Mouse (Mus musculus) CH12F3 (cell line): ENCODE measurements around the gene Aco1.
"Not testable (repeated sequence)": the region's sequence is repeated elsewhere in the genome, so short reads cannot be mapped to it uniquely, and the experiment has no call there.

Experiments
- in situ Hi-C: fragments of 300-500 bp; cut with MboI; formaldehyde crosslinking; loops from 2 replicates; pipeline ENCODE4 v1.14.3; 2020; ENCODE audit warnings: low sequenced_read_pairs

The Aco1 gene

GRCm38 (mm10) chr4:40142743-40143532 lies at the start of gene Aco1:
Gene Aco1 (plus strand): TSS chr4:40143081.
- in situ Hi-C loops, result loop anchor here (10.0 to 25.0 kb wide), 2 partner anchors 132 to 544 kb away; partner anchors contain the start of gene Ndufb6

DNA sequence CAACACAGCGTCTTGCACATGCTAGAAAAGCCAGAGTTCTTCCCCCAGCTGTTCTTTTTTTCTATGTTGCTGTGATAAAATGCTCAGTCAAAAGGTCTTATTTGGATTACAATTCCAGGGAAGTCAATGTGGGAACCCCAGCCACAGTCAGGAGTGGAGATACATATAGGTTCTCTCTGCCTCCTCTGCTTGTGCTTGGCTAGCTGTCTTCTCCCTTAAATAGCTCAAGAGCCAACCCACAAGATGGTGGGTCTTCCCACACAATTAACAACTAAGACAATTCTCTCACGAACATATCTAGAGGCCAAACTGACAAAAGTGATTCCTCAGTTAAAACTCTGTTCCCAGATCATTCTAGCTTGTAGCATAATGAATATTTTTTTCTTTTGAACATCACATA lies 47.9 kb upstream of the Aco1 start:
- in situ Hi-C loops, result no loop called here

- in situ Hi-C loops, result no loop called here
These were observed 39.9 kb upstream of the Aco1 start for GRCm38 (mm10) chr4:40102996-40103395.

- in situ Hi-C loops, result no loop called here
These were observed 36.8 kb upstream of the Aco1 start for GRCm38 (mm10) chr4:40106004-40106536.

- in situ Hi-C loops, result no loop called here
These were observed 34.9 kb upstream of the Aco1 start for GRCm38 (mm10) chr4:40108030-40108429.

- in situ Hi-C loops, result no loop called here
These were observed 29.7 kb upstream of the Aco1 start for GRCm38 (mm10) chr4:40113173-40113572.

GRCm38 (mm10) chr4:40121221-40121620 lies 21.7 kb upstream of the Aco1 start:
- in situ Hi-C loops, result no loop called here

GRCm38 (mm10) chr4:40122291-40122690 lies 20.6 kb upstream of the Aco1 start:
- in situ Hi-C loops, result not testable (repeated sequence)

DNA sequence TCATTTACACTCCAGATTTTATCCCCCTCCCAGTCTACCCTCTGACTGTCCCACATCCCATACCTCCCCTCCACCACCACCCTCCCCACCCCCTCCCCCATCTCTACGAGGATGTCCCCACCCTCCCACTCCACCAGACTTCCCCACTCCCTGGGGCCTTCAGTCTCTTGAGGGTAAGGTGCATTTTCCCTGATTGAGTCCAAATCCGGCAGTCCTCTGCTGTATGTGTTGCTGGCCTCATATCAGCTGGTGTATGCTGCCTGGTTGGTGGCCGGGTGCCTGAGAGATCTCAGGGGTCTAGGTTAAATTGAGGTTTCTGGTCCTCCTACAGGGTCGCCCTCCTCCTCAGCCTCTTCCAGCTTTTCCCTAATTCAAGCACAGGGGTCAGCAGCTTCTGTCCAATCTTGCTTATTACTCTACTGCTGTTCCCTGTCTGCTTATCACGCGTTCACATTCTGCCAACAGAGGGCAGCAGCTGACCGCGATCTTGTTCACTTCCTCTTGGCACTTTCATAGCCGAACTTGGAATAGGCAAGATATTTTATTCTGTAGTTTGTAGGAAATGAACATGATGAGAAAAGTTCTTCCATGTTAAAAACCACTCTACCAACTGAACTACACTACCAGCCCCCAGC lies 8.3 kb upstream of the Aco1 start:
- in situ Hi-C loops, result loop anchor here (25.0 kb wide), 1 partner anchor 553 kb away; no protein-coding TSS in a partner anchor

DNA sequence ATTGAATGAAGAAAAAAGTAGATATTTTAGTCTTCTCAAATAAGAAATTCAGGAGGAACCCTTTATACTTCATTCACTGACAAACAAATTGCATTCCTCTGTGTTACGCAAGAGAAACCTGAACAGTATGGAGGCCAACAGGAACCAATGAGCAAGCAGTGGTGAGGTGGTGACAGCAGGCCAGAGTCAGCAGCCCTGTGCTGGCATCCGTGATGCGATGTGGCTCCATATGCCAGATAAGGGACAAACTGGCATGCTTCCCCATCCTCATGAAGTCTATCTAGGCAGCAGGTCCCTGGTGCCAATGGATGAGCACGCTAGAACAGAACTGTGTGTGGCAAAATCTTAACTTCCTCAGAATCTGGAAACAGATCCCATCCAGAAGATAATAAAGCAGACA lies 6.4 kb upstream of the Aco1 start:
- in situ Hi-C loops, result loop anchor here (25.0 kb wide), 1 partner anchor 551 kb away; no protein-coding TSS in a partner anchor

DNA sequence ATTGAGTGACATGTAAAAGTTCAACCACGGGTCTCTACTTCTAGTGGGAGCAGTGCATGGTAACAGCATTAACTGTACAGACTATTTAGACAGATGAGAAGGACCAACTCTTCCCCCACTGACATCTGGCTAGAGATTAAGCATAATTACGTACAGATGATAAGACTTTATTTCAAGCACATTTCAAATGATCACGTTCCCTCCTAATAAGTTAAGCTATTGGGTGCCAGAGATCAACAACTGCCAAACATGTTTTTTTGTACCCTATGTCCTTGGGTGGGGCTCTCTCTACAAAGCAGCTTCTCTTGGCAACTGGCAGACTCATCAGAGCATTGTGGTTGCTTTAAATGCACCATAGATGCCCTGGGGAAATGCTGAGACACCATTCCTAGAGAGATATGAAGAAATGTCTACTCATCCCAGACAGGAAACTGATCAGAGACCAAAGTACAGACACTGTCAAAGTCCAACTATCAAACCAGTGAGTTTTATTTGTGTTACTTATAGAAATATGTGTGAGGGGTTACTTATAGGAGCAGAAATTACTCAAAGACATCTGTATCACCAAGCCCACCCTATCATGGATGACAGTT lies 3.1 kb upstream of the Aco1 start:
- in situ Hi-C loops, result loop anchor here (10.0 to 25.0 kb wide), 2 partner anchors 135 to 548 kb away; partner anchors contain the start of gene Ndufb6

- in situ Hi-C loops, result loop anchor here (10.0 to 25.0 kb wide), 2 partner anchors 131 to 544 kb away; partner anchors contain the start of gene Ndufb6
These were observed 621 bp downstream of the Aco1 start for GRCm38 (mm10) chr4:40143533-40143871.

DNA sequence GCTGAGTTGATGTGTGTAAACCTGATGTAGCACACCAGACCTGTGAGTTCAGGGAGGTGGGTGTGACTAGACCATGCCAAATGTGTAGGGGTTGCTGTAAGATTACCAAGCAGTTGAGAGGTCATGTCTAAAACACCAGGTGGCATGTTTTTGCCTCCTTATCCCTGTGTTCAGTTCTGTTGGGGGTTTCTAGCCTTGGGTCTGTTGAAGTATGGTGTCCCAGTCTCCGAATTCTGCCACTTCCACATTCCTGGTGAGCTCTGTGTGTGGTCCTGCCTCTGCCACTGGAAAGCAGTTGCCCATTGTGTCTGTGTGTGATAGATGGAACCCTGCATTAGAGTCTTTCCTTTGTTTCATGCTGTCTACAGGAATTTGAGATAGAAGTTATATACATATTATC lies 1.7 kb downstream of the Aco1 start:
- in situ Hi-C loops, result loop anchor here (10.0 to 25.0 kb wide), 2 partner anchors 130 to 543 kb away; partner anchors contain the start of gene Ndufb6

DNA sequence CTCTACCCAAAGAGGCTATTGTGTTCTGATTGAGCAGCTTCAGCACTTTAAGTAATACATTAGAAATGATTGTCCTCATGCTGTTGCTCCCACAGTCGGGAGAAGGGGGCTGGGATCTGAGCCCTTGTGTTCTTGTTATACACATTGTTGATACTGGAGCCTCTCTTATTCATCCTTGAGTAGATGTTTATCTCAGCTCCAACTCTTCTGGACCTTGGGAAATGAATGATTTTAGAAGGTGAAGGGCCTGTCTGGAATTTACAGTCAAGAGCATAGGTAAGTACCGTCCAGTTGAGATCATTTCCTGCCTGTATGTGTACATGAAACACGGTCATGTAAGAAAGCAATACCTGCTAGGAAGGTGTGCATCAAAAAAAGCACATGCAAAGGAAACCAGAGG lies 2.1 kb downstream of the Aco1 start:
- in situ Hi-C loops, result loop anchor here (10.0 to 25.0 kb wide), 2 partner anchors 130 to 542 kb away; partner anchors contain the start of gene Ndufb6

- in situ Hi-C loops, result loop anchor here (10.0 to 25.0 kb wide), 2 partner anchors 127 to 539 kb away; partner anchors contain the start of gene Ndufb6
These were observed 5.4 kb downstream of the Aco1 start for GRCm38 (mm10) chr4:40148281-40148680.

- in situ Hi-C loops, result no loop called here
These were observed 7.2 kb downstream of the Aco1 start for GRCm38 (mm10) chr4:40150046-40150445.

DNA sequence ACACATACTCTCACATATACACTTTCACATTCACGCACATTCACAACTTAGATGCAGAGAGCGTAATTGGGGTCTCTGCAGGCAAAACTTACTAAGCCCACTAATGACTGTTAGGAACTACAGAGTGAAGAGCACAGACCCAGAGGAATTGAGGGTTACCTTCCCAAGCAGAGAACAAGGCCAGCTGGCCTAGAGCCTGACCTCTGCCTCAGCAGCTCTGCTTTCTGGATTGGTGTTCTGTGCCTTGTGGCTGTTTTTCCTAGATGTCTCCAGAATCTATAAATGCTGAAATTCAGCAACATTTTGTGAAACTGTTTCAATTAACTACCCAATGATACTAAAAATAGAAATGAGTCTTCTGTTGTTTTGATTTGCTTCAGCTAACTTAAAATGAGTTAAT lies 9.9 kb downstream of the Aco1 start:
- in situ Hi-C loops, result no loop called here

DNA sequence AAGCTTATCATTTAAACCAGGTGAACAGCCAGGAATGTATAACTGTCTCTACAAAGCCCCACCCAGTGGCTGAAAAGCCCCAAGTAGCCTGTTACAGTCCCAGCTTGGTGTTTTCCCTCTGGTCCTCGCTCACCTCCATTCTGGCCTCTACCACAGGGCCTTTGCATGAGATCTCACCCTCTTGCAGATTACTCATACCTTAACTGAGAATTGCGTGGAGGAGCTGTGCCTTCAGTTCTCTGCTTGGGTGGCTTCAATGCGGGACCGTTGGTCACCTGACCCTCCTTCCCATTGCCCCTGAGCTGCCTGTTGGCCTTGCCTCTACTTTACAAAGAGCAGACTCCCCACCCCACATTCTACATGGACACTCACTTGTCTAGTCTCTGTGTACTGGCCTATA lies 10.6 kb downstream of the Aco1 start:
- in situ Hi-C loops, result no loop called here

DNA sequence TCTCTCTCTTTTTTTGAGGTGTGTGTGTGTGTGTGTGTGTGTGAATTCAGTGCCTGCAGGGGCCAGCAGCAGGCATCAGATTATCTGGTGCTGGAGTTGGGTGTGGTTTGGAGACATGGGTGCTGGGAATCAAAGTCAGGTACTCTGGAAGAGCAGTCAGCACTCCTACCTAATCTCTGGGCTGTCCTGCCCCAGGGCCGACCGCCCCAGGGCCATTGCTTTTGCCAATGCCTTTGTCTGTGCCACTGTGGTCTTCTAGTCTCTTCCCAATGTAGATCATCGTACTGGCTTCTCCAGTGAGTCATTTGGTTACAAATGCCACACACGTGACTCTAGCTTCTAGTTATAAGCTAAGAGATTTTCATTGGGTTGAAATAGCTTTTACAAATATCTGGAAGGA lies 11.9 kb downstream of the Aco1 start:
- in situ Hi-C loops, result no loop called here

DNA sequence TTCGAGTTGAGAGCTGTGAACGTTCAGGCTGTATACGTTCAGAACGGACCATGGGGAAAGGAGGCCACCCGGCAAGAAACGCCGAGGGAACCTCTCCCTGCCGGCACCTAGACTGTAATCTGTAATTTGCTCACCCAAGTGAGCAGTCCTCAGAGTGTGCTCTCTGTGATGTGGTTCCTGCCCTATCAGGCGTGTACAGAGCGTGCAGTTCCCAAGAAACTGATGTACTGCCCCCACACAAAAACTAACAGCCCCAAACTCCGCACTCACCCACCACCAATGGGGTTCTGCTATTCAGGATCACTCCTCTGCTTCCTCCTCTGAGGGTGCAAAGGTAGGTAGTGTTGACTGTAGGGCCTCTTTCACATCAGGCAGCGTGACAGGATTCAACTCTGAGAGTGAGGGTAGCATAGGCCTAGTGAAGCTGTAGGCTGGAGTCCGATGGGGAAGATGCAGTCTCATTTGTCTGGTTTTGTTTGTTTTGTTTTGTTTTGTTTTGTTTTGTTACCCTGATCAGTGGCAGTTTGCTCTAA lies 12.7 kb downstream of the Aco1 start:
- in situ Hi-C loops, result no loop called here

DNA sequence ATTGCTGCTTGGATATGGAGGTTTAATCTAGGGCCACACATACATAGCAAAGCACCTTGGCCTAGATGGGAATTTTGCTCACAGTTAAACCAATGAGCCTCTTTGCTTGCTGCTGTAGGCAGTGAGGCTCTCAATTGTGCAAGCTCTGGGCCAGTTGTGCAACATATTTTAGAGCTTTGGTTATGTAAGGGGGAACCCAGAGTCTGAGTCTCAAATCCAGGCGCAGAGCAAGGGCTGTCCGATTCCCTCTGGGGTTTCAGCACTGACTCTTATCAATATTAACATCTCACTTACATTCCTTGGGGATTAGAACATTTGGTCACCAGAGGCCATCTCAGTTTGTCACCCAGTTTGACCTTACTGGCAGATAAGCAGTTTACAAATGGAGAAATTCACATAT lies 13.3 kb downstream of the Aco1 start:
- in situ Hi-C loops, result no loop called here
